Mouse (Mus musculus) C2C12 (cell line): ENCODE data around the gene Gucy1b2. TPM values are rescaled to one million over a fixed set of nuclear protein-coding genes. Genes with fewer than 3 reads are reported as not detected.

ENCODE experiments used
- H3K27me3 ChIP-seq: one replicate; pipeline ENCODE4 v1.6.1; 2011; ENCODE audit not compliant: control insufficient read depth, insufficient read depth, insufficient read length
- H3K36me3 ChIP-seq: one replicate; pipeline ENCODE4 v1.6.1; 2011; ENCODE audit not compliant: control insufficient read depth, insufficient read depth
- H3K4me3 ChIP-seq: one replicate; pipeline ENCODE4 v1.5.1; 2011; ENCODE audit warnings: mild to moderate bottlenecking, control low read depth; ENCODE audit not compliant: poor library complexity, insufficient read depth, severe bottlenecking
- H3K79me2 ChIP-seq: one replicate; pipeline ENCODE4 v1.6.1; 2011; ENCODE audit not compliant: control insufficient read depth, insufficient read depth
- H3K79me3 ChIP-seq: one replicate; pipeline ENCODE4 v1.6.1; 2011; ENCODE audit warnings: low read depth, control low read depth
- H3ac ChIP-seq: one replicate; pipeline ENCODE3; 2011; ENCODE audit warnings: low read depth; ENCODE audit not compliant: control insufficient read depth, insufficient read length
- CEBPB ChIP-seq: IDR thresholded peaks from one replicate; pipeline ENCODE4 v1.6.1; 2011; ENCODE audit warnings: low read depth, mild to moderate bottlenecking, control low read depth, moderate library complexity
- CTCF ChIP-seq: IDR thresholded peaks from one replicate; pipeline ENCODE4 v1.5.1; 2011; ENCODE audit not compliant: control insufficient read depth, insufficient read depth, insufficient read length
- FOSL1 ChIP-seq: IDR thresholded peaks from one replicate; pipeline ENCODE4 v1.8.0; 2011; ENCODE audit warnings: mild to moderate bottlenecking, low read length; ENCODE audit not compliant: poor library complexity, insufficient read depth, severe bottlenecking
- MAX ChIP-seq: IDR thresholded peaks from one replicate; pipeline ENCODE4 v1.6.1; 2011; ENCODE audit warnings: mild to moderate bottlenecking, control low read depth
- MYOD1 ChIP-seq: IDR thresholded peaks from one replicate; pipeline ENCODE4 v1.6.1; 2011; ENCODE audit warnings: low read depth; ENCODE audit not compliant: control insufficient read depth, insufficient read length
- MYOG ChIP-seq: IDR thresholded peaks from one replicate; pipeline ENCODE4 v1.6.1; 2011; ENCODE audit not compliant: control insufficient read depth, insufficient read length; ENCODE audit errors: extremely low read depth
- USF1 ChIP-seq: IDR thresholded peaks from one replicate; pipeline ENCODE4 v1.6.1; 2011; ENCODE audit warnings: low read depth, mild to moderate bottlenecking, control low read depth, moderate library complexity
- polyA plus RNA-seq: library from polyadenylated mRNA; unstranded; fragments of >200 nt; fragmentation: generic; extraction: Trizol; gene quantifications from one replicate; pipeline ENCODE4 v1.2.1, GENCODE M21; 2012; ENCODE audit warnings: missing spikeins

Gucy1b2 gene
- polyA plus RNA-seq, 1 experiment = not detected

DNA sequence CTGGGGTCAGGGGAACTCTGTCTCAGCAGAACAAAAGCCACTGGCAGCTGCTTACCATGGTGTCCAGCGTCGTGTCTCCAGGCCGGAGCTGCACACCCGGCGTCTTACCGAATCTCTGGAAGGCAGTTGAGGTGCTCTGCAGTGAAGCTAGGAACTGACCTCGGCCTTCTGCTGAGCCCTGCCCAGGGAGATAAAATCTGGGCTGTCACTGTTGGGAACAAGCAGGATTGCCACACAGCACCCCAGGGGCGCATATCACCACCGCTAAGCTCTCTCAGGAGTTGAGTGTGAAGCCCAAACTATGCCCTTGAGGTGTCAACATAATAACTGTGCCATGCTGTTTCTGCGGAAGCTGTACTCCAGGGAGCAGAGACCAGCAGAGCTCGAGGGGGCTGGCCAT, 2.8 kb downstream of the Gucy1b2 start:
- TF ChIP-seq MYOG (no peak), CTCF (no peak), USF1 (no peak), MAX (no peak), CEBPB (no peak), FOSL1 (no peak), MYOD1 (no peak)

DNA sequence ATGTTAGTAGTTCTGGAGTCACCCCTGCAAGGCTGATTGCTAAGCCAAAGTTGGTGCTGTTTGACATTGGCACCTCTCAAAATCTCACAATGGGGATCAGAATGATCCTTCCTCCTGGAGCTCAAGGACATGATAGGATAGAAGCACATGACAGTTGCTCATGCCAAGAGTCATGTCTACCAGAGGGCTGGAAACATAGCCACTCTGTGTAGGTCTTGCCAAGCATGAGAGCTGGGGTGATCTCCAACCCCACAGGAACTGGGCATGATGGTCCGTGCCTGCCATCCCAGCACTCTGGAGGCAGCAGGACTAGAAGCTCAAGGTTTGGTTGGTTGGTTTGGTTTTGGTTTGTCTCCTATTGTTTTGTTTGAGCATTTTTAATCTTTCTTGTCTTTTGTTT, 5.4 kb downstream of the Gucy1b2 start:
- peaks cover 16% of the 10 kb centered on the region for H3K27me3 ChIP-seq
- no peak overlapping the region for H3ac ChIP-seq
- no peak for TF ChIP-seq MYOD1
- TF ChIP-seq MYOG = no peak
- no peak for TF ChIP-seq USF1
- TF ChIP-seq FOSL1 = no peak
- no peak for TF ChIP-seq MAX
- no peak for TF ChIP-seq CTCF
- TF ChIP-seq CEBPB = no peak
- no peaks in the 10 kb centered on the region for H3K79me2 ChIP-seq
- H3K79me3 ChIP-seq = no peaks in the 10 kb centered on the region
- H3K4me3 ChIP-seq = no peak overlapping the region
- H3K36me3 ChIP-seq = no peaks in the 10 kb centered on the region

More for the DNA sequence above, 2.8 kb downstream of the Gucy1b2 start:
- no peak overlapping the region for H3K4me3 ChIP-seq
- H3K36me3 ChIP-seq = no peaks in the 10 kb centered on the region
- no peaks in the 10 kb centered on the region for H3K79me2 ChIP-seq
- peaks cover 21% of the 10 kb centered on the region for H3K27me3 ChIP-seq
- H3ac ChIP-seq = no peak overlapping the region
- no peaks in the 10 kb centered on the region for H3K79me3 ChIP-seq

DNA sequence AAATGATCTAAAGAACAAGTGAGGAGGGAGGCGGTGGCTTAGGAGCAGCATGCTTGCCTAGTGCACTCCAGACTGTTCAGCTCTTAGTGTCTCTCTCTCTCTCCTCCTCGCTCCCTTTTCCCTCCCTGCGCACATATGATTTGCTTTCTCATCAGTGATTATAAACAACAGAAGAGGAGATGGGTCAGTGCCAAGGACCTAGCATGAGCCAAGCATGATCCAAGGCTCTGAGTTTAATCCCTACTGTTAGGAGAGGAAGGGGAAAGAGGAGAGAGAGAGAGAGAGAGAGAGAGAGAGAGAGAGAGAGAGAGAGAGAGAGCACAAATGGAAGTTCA, 8.9 kb downstream of the Gucy1b2 start:
- TF ChIP-seq CTCF (no peak), MYOD1 (no peak), MAX (no peak), CEBPB (no peak), FOSL1 (no peak), MYOG (no peak), USF1 (no peak)
- H3ac ChIP-seq = no peak overlapping the region
- peaks cover 6% of the 10 kb centered on the region for H3K27me3 ChIP-seq
- no peaks in the 10 kb centered on the region for H3K79me2 ChIP-seq
- H3K36me3 ChIP-seq = no peaks in the 10 kb centered on the region
- H3K79me3 ChIP-seq = no peaks in the 10 kb centered on the region
- H3K4me3 ChIP-seq = no peak overlapping the region

- no peaks in the 10 kb centered on the region for H3K79me3 ChIP-seq
- TF ChIP-seq CEBPB (no peak), USF1 (no peak), FOSL1 (no peak), CTCF (no peak), MYOG (no peak), MYOD1 (no peak), MAX (no peak)
- H3K27me3 ChIP-seq = peaks cover 8% of the 10 kb centered on the region
These were observed 9.5 kb downstream of the Gucy1b2 start for GRCm38 (mm10) chr14:62446385-62447213.

DNA sequence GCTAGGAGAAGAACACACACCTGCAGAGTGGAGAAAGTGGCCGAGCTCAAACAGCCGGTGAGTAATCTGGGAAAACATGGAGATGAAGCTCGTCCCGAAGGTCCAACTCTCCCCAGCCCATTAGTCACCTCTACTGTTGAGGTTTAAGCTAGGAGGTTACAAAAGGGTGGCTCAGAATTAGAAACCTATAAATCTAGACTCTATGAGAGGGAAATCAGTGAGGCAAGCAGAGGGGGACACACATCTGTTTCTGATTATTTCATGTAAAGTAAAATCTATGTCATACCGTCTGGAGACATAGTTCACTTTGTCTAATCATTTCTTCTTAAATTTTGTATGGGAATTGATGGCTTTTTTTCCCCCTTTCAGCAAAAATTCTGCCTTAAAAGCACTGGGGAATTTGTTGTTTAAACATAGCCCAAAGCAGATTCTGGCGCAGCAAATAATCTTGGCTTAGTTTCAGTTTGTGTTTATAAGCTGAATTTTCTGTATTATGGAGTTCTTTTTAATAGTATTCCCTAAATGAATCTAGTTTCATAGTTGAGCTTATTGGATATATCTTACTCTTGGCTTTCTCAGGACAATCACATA, 12.2 kb downstream of the Gucy1b2 start:
- H3K27me3 ChIP-seq = peaks cover 3% of the 10 kb centered on the region
- TF ChIP-seq MYOD1 = no peak
- no peak for TF ChIP-seq CEBPB
- no peak for TF ChIP-seq MAX
- no peak for TF ChIP-seq MYOG
- TF ChIP-seq CTCF = no peak
- H3K36me3 ChIP-seq = no peaks in the 10 kb centered on the region

More at GRCm38 (mm10) chr14:62446385-62447213, 9.5 kb downstream of the Gucy1b2 start:
- H3K4me3 ChIP-seq = no peak overlapping the region
- H3K36me3 ChIP-seq = no peaks in the 10 kb centered on the region
- H3K79me2 ChIP-seq = no peaks in the 10 kb centered on the region
- no peak overlapping the region for H3ac ChIP-seq

More for the DNA sequence above, 12.2 kb downstream of the Gucy1b2 start:
- Histone ChIP-seq H3ac (no peak overlapping the region), H3K79me3 (no peaks in the 10 kb centered on the region), H3K79me2 (no peaks in the 10 kb centered on the region), H3K4me3 (no peak overlapping the region)
